Mouse (Mus musculus) hindbrain, postnatal 0 days (tissue): ENCODE data around the gene Gm11084. TPM values are rescaled to one million over a fixed set of nuclear protein-coding genes. Genes with fewer than 3 reads are reported as not detected.

Experiments used
- ATAC-seq: fragments of 200-750 bp; cut with Nextera tagmentation; 2 replicates; pipeline ENCODE4 v1.8.0; 2017; ENCODE audit warnings: mild to moderate bottlenecking, moderate TSS enrichment, moderate library complexity
- DNase-seq: peaks from one replicate; pipeline ENCODE4 v3.0.0-alpha.2; 2015; ENCODE audit warnings: low spot score
- H3K27ac ChIP-seq: fragments of 300-500 bp; sonication (generic); 2 replicates; pipeline ENCODE4 v1.5.1; 2014; ENCODE audit warnings: mild to moderate bottlenecking
- H3K27me3 ChIP-seq: fragments of 300-500 bp; sonication (generic); 2 replicates; pipeline ENCODE4 v1.6.1; 2014; ENCODE audit warnings: low read length, mixed read lengths; ENCODE audit not compliant: insufficient read depth
- H3K36me3 ChIP-seq: fragments of 300-500 bp; sonication (generic); 2 replicates; pipeline ENCODE4 v1.6.1; 2014; ENCODE audit warnings: low read length, mixed read lengths; ENCODE audit not compliant: insufficient read depth
- H3K4me1 ChIP-seq: fragments of 300-500 bp; sonication (generic); 2 replicates; pipeline ENCODE4 v1.6.1; 2014; ENCODE audit warnings: antibody characterized with exemption, low read length, mixed read lengths; ENCODE audit not compliant: insufficient read depth
- H3K4me2 ChIP-seq: fragments of 300-500 bp; sonication (generic); 2 replicates; pipeline ENCODE4 v1.6.1; 2014; ENCODE audit warnings: low read depth, mild to moderate bottlenecking, low read length, moderate library complexity, mixed read lengths
- H3K4me3 ChIP-seq: fragments of 300-500 bp; sonication (generic); 2 replicates; pipeline ENCODE4 v1.5.1; 2014; ENCODE audit warnings: low read length
- H3K9ac ChIP-seq: fragments of 300-500 bp; sonication (generic); replicated peaks from 2 replicates; pipeline ENCODE4 v1.6.1; 2014; ENCODE audit warnings: mild to moderate bottlenecking, low read length, moderate library complexity, mixed read lengths
- H3K9me3 ChIP-seq: fragments of 300-500 bp; sonication (generic); 2 replicates; pipeline ENCODE4 v1.6.1; 2016; ENCODE audit warnings: low read length, mixed read lengths
- CTCF ChIP-seq: IDR thresholded peaks from 2 replicates; pipeline ENCODE4 v1.5.1; 2016; ENCODE audit warnings: antibody characterized with exemption, control low read depth, low read depth
- WGBS: fragments of 180-500 bp; shearing (Covaris S2); extraction: QIAGEN DNeasy Blood & Tissue Kit; methylation state at CpG from one replicate; pipeline ENCODE4 v1.1.7; 2014; 5-methylcytosine and 5-hydroxymethylcytosine counted together
- microRNA-seq, 2 experiments: library from miRNA; unstranded; fragments of <30 nt; microRNA quantifications; one replicate each; pipeline ENCODE4; 2016
- polyA plus RNA-seq: library from polyadenylated mRNA; unstranded; fragments of >200 nt; fragmentation: Nextera tagmentation; extraction: Ambion mirVana; gene quantifications from 2 replicates; pipeline ENCODE4 v1.2.1, GENCODE M21; 2015
- total RNA-seq: library from RNA; depleted of rRNA; stranded (reverse); fragments of >200 nt; gene quantifications from 2 replicates; pipeline ENCODE4 v1.2.3, GENCODE M21; 2014; rRNA removed

Gene Gm11084
- total and polyA plus RNA-seq, 2 experiments from 2014 or later = not detected

- Histone ChIP-seq H3K4me1 (no peaks in the 10 kb centered on the region), H3K9me3 (no peaks in the 10 kb centered on the region), H3K27ac (no peak overlapping the region), H3K27me3 (no peaks in the 10 kb centered on the region), H3K9ac (no peak overlapping the region), H3K4me3 (no peak overlapping the region), H3K36me3 (no peaks in the 10 kb centered on the region), H3K4me2 (no peak overlapping the region)
- TF ChIP-seq CTCF = peak; percentile 11; the same call in 1 of the 2 replicates
- WGBS = 96% methylated on average over 3 of the region's 3 CpGs
- DNase-seq (no peak), ATAC-seq (no peak)
These were observed 30.1 kb downstream of the Gm11084 start for GRCm38 (mm10) chr2:72956415-72956814.

GRCm38 (mm10) chr2:72952979-72953378 lies 33.5 kb downstream of the Gm11084 start:
- H3K36me3 ChIP-seq = no peaks in the 10 kb centered on the region
- no peak for DNase-seq
- H3K4me1 ChIP-seq = no peaks in the 10 kb centered on the region
- no peaks in the 10 kb centered on the region for H3K9me3 ChIP-seq
- no peak overlapping the region for H3K4me3 ChIP-seq
- TF ChIP-seq CTCF = no peak
- H3K27me3 ChIP-seq = no peaks in the 10 kb centered on the region
- H3K27ac ChIP-seq = no peak overlapping the region
- ATAC-seq = no peak
- 97% methylated on average over 3 of the region's 3 CpGs for WGBS
- H3K9ac ChIP-seq = no peak overlapping the region
- H3K4me2 ChIP-seq = no peak overlapping the region

GRCm38 (mm10) chr2:72935937-72936336 lies 50.6 kb downstream of the Gm11084 start:
- ATAC-seq (no peak), DNase-seq (no peak)
- no peak overlapping the region for H3K9ac ChIP-seq
- no peak for TF ChIP-seq CTCF
- H3K9me3 ChIP-seq = no peaks in the 10 kb centered on the region
- peaks cover 6% of the 10 kb centered on the region for H3K36me3 ChIP-seq
- H3K4me3 ChIP-seq = no peak overlapping the region
- H3K27ac ChIP-seq = no peak overlapping the region
- no peaks in the 10 kb centered on the region for H3K27me3 ChIP-seq
- WGBS = 16% methylated on average over 1 of the region's 1 CpGs
- no peak overlapping the region for H3K4me2 ChIP-seq
- no peaks in the 10 kb centered on the region for H3K4me1 ChIP-seq

- H3K27me3 ChIP-seq = no peaks in the 10 kb centered on the region
- H3K4me2 ChIP-seq = no peak overlapping the region
- no peak for TF ChIP-seq CTCF
- DNase-seq (no peak), ATAC-seq (no peak)
- no peaks in the 10 kb centered on the region for H3K4me1 ChIP-seq
- H3K36me3 ChIP-seq = no peaks in the 10 kb centered on the region; the same call in 1 of the 2 replicates
- H3K27ac ChIP-seq = no peak overlapping the region
- H3K9me3 ChIP-seq = no peaks in the 10 kb centered on the region
- no peak overlapping the region for H3K9ac ChIP-seq
- no peak overlapping the region for H3K4me3 ChIP-seq
These were observed 54.3 kb downstream of the Gm11084 start for GRCm38 (mm10) chr2:72932186-72932585.

GRCm38 (mm10) chr2:72924981-72925380 lies 61.5 kb downstream of the Gm11084 start:
- Histone ChIP-seq H3K36me3 (no peaks in the 10 kb centered on the region), H3K4me1 (no peaks in the 10 kb centered on the region), H3K27me3 (no peaks in the 10 kb centered on the region), H3K27ac (no peak overlapping the region), H3K4me2 (no peak overlapping the region), H3K9me3 (no peaks in the 10 kb centered on the region), H3K4me3 (no peak overlapping the region), H3K9ac (no peak overlapping the region)
- 56% methylated on average over 10 of the region's 10 CpGs for WGBS
- no peak for TF ChIP-seq CTCF
- DNase-seq (peak; percentile 37), ATAC-seq (no peak)

Small RNAs within 50 kb of the gene (microRNA-seq; reads per million reads assigned to microRNA genes)
- gene Gm25960 = 0 reads per million in 2 experiments

Other genes with a start within 250 kb of the Gm11084 start
- gene Sp3, start 6.3 kb downstream of the Gm11084 start, total RNA-seq = 62.1 and 91.4 TPM in 2 replicates
- gene Sp3, start 6.3 kb downstream of the Gm11084 start, polyA plus RNA-seq = 24.6 and 25.5 TPM in 2 replicates
- 39.7 and 49.9 TPM in 2 replicates for gene Ola1, start 232.2 kb upstream of the Gm11084 start, total RNA-seq
- gene Ola1, start 232.2 kb upstream of the Gm11084 start, polyA plus RNA-seq = 102 and 105 TPM in 2 replicates